Mouse (Mus musculus): ENCODE results near the gene Shpk.

Shpk gene

DNA sequence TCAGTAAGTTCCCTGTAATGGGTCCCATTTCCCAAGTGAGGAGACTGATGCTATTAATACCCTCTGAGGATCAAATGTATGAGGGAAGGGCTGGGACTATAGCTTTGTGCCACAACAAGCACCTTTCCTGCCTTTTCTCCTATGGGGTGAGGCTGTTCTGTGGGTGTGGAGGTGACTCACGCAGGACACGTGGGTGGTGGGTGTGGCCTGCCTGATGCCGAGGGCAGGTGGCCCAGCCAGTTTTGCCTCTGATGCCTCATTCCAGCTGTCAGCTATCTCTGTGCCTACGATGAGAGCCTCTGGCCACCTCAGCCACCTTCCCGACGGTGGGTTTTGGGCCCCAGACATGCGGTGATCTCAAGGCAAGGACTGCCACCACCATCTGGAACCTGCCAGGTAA is 68.0 kb downstream of the Shpk start, which contains the start of gene Trpv3:
Trpv3 (plus strand) TSS at position 122 of the 400 bp plus-strand sequence.
- in situ Hi-C loops (cut with MboI, MseI), result no loop called here
